Mouse (Mus musculus): Measurements from ENCODE around the gene Rpl39l.
A peak's percentile ranks its signal among the peaks of the same experiment; 100 is the strongest.
"Not testable (repeated sequence)": the region's sequence is repeated elsewhere in the genome, so short reads cannot be mapped to it uniquely, and the experiment has no call there.

The Rpl39l gene

GRCm38 (mm10) chr16:10170005-10170404, at the start of gene Rpl39l:
Gene Rpl39l, plus strand, starts transcription at chr16:10170226.
- no peak for DNase-seq (ENCODE audit: extremely low read depth, insufficient read length, low spot score)

GRCm38 (mm10) chr16:10127586-10127985, 42.4 kb upstream of the Rpl39l start:
- no peak for DNase-seq (ENCODE audit: extremely low read depth, insufficient read length, low spot score)

- no peak for DNase-seq (ENCODE audit: extremely low read depth, insufficient read length, low spot score)
Measured at GRCm38 (mm10) chr16:10129052-10129911, 40.7 kb upstream of the Rpl39l start.

- no peak for DNase-seq (ENCODE audit: extremely low read depth, insufficient read length, low spot score)
Measured at GRCm38 (mm10) chr16:10143166-10143565, 26.9 kb upstream of the Rpl39l start.

GRCm38 (mm10) chr16:10147401-10147800, 22.6 kb upstream of the Rpl39l start:
- DNase-seq (ENCODE audit: extremely low read depth, insufficient read length, low spot score) = no peak

GRCm38 (mm10) chr16:10169123-10169905, 712 bp upstream of the Rpl39l start:
- no peak for DNase-seq (ENCODE audit: extremely low read depth, insufficient read length, low spot score)

GRCm38 (mm10) chr16:10171276-10171675, 1.2 kb downstream of the Rpl39l start:
- DNase-seq (ENCODE audit: extremely low read depth, insufficient read length, low spot score) = no peak

- peak; percentile 24 for DNase-seq (ENCODE audit: extremely low read depth, insufficient read length, low spot score)
Measured at GRCm38 (mm10) chr16:10172179-10172820, 2.3 kb downstream of the Rpl39l start.

GRCm38 (mm10) chr16:10187461-10187860, 17.4 kb downstream of the Rpl39l start:
- DNase-seq (ENCODE audit: extremely low read depth, insufficient read length, low spot score) = not testable (repeated sequence)

- no peak for DNase-seq (ENCODE audit: extremely low read depth, insufficient read length, low spot score)
Measured at GRCm38 (mm10) chr16:10192679-10193506, 22.9 kb downstream of the Rpl39l start, which contains the start of gene Atf7ip2. Gene Atf7ip2, plus strand, starts transcription at chr16:10192712.

GRCm38 (mm10) chr16:10208777-10209176, 38.8 kb downstream of the Rpl39l start:
- no peak for DNase-seq (ENCODE audit: extremely low read depth, insufficient read length, low spot score)

- DNase-seq (ENCODE audit: extremely low read depth, insufficient read length, low spot score) = not testable (repeated sequence)
Measured at GRCm38 (mm10) chr16:10216366-10216765, 46.3 kb downstream of the Rpl39l start.

GRCm38 (mm10) chr16:10217020-10217419, 47.0 kb downstream of the Rpl39l start:
- DNase-seq (ENCODE audit: extremely low read depth, insufficient read length, low spot score) = not testable (repeated sequence)

All from 3134 (cell line).